Mouse (Mus musculus): ENCODE data around the gene Mdh1b.

The Mdh1b gene

GRCm38 (mm10) chr1:63658016-63658415 lies 72.1 kb downstream of the Mdh1b start:
- DNase-seq (ENCODE audit: low spot score) = peak; percentile 62

Data from urinary bladder, postnatal 14 days (tissue).